Mouse (Mus musculus): ENCODE data around the gene Lrrc27. TPM values are rescaled to one million over a fixed set of nuclear protein-coding genes. Genes with fewer than 3 reads are reported as not detected.
A peak's percentile ranks its signal among the peaks of the same experiment; 100 is the strongest.

Gene Lrrc27
- polyA plus RNA-seq, 1 experiment, result 7.3 TPM

DNA sequence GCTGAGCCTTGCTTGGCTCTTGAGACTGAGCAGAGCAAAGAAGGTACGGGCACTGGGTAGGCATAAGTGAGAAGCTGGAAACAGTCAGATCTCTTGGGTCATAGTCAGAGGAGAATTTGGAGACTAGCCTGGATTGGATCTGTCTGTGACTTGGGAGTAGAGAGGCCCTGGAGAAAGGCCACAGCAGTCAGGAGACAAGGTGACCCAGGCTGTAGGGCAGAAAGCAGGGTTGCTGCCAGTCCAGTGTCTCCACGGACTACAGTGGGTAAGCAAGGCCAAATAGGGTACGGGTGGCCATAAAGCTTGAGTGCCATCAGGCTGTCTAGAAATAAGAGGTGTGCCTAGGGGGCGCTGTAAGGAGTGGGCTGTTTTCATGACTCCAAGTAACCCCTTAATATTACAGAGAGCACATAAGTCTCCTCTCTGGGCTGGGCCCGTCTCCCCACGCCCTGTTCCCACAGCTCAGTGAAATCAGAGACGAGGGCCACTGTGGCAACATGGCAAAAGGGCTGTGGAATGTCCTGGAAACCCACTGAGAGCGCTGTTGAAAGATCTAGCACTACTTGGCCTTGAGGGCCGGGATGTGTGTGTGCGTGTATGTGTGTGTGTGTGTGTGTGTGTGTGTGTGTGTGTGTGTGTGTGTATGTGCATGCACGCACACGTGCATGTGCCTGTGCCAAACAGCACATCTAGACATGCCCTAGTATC, 23.0 kb downstream of the Lrrc27 start:
- DNase-seq (ENCODE audit: extremely low spot score in 1 of 2, low spot score in 1 of 2), result no peak

DNA sequence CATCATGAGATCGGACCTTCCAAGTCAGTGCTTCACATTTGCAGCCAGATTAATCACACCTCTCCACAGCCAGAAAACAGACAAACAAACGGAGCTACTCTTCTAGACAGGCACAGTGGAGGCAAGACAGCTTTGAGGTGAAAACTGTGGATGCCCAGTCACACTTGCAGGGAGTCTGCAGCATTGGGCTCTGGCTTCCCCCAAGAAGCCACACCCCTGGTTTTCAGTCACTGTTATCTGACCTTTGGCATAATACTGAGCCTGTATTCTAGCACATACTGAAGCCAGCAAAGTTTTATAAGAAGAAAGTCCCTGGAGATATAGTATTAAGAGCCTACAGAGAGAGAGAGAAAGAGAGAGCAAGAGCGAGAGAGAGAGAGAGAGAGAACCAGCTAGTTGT, 26.6 kb downstream of the Lrrc27 start:
- no peak for DNase-seq (ENCODE audit: extremely low spot score in 1 of 2, low spot score in 1 of 2)

DNA sequence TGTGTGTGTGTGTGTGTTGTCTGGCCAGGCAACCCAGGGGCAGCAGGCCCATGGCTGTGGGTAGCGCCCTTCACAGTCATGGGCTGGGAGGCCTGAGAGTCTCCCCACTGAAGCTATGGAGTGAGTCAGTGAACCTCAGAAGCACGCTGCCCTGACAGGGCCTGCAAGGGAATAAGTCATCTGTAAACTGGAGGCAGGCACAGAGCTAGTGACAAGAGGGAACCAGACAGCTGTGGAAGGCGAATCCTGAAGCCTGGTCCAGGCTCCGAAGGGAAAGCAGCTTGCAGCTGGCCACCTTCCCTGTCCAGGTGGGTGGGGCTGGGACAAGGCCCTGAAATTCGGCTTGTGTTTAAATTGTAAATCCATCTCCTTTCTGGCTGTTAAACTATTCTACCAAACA, 33.3 kb downstream of the Lrrc27 start:
- DNase-seq (ENCODE audit: extremely low spot score in 1 of 2, low spot score in 1 of 2), result peak in 1 of 2 experiments; percentile 25

DNA sequence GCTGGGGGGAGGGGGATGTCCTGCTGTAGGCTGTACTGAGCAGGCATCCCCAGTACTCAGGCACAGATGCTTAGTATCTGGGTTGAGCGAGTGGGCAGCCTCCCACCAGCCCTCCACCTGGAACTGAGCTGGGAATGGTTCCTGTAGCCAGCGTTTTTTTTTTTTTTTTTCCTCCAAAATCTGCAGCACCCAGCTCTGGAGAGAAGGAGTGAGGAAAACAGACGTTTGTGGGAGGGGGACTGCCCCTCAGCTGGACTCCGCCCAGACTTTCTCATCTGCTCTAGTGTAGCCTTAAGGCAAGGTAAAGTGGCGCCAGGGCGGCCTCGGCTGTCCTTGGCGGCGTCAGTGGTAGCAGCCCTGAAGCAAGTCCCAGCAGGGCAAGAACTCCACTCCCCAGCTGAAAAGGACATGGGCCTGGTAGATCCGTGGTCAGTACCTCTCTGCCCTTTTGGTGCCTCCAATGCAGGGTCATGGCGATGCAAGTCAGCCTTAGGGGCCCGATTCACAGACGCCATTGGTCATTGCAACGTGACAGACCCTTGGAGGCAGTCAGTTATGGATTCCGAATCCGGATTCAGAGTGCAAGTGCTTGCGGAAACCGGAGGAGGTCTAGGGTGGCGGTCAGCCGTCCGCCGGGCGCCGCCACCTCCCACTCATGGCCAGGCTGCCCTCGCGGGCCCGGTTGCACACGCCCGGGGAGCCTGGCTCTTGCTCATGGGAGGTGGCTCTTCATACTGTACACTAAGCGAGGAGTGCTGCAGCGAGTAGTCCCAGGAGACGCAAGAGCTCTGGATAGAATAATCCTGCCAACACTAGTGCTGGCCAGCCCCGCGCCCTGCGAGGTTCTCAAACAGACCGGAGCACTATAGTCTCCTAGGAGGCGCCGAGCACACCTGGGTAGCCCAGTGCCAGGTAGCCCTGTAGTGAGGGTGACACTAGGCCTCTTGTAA, 34.4 kb downstream of the Lrrc27 start:
- DNase-seq (ENCODE audit: extremely low spot score in 1 of 2, low spot score in 1 of 2), result peak; percentile 33 to 69

DNA sequence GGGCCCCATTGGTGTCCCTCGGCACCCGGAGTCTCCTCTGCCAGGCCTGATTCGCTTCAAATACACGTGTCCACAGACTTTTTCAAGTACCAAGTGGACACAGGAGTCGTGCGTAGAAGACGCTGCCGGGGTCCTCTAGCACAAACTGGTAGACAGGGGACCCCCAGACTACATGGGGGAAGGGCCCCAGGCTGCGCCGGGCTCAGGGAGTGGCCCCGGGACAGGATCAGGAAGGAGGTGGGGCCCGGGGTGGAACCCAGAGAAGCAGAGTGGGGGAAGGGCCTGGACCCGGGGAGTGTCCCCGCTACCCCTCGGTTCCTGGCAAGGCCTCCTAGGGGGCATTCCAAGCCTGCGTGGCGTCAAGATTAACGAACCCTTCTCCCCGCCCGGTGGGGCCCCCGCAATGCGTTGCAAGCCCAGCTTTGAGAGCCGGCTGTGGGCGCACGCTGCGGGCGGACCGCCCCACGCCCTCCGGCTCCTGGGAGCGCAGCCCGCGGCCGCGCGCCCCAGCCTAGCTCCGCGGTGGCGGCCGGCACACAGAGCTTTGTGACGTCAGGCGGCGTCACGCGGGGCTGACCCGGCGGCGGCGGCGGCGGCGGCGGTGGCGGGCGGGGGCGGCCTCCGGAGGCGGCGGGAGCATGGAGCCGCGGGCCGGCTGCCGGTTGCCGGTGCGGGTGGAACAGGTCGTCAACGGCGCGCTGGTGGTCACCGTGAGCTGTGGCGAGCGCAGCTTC, 35.3 kb downstream of the Lrrc27 start, which contains the start of gene Pwwp2b:
TSS of gene Pwwp2b (plus strand) at position 602 of the 734 bp plus-strand sequence.
- DNase-seq (ENCODE audit: extremely low spot score in 1 of 2, low spot score in 1 of 2), result peak in 1 of 2 experiments; percentile 63

DNA sequence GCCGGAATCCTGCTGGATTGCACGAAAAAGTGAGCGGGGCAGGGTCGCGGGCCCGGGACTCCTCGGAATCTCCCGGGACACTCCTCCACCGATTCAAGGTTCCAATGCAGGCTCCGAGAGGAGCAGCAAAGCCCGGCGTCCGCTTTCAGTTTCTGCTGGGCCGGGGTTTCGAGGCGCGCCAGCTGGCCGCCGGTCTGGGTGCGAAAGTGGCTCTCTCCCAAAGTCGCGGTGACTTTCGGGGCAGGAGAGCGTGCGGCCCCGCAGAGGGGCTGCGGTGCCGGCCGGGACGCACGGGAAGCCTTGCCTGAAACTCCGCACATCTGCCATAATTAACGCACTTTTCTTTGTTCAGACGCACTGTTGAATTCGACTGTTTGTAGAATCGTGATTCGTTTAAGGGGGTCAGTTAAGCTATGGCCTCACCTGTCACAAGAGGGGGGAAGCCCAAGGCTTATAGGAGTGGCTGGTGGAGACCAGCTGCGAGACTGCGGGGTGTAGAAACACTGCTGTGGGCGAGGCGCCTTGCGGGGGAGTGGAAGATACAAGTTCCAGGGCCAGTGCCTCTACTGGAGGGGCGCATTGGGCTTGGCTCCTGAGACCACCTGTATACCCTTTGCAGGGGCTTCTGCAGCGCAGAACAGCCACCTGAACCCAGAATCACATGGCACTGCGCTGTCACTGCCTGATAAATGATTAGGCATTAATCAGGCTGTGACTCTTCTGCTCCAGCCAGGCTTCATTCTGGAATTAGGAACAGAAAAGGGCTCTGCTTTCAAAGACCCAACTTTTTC, 36.0 kb downstream of the Lrrc27 start:
- DNase-seq (ENCODE audit: extremely low spot score in 1 of 2, low spot score in 1 of 2), result peak in 1 of 2 experiments; percentile 23

DNA sequence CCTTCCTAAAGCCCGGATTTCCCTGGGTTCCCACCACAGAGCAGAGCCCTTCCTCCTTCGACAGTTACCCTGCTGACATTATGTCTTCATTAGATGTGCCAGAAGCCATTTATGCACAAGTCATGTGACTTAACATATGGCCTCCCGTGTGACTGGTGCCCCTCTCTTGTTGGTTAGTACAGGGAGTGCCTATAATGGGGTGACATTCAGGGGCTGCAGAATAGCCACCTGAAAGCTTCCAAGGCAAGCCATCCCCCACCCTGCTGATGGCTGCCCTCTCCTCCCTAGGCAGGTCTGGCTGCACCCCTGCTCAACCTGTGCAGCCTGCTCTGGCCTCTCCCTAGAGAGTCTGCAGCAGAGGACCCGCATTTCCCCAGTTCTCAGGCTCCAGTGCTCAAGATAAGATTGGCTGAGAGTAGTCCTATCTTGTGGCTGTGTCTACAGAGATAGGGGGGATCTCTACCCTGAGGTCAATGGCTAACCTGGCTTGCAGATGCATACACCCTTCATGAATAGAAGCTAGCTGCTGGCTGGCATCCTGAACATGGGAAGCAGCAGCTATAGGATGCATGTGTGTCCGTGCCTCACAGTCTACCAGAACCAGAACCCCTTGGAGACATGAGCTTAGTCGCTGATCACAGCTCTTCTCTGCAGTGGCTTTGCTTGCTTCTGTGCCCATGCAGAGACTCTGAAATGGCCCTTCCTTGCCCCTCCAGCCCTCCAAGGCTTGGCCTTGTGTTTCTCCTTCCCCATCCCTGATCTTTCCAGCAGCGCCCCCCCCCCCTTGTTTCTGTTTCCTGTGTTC, 36.8 kb downstream of the Lrrc27 start:
- DNase-seq (ENCODE audit: extremely low spot score in 1 of 2, low spot score in 1 of 2), result no peak

DNA sequence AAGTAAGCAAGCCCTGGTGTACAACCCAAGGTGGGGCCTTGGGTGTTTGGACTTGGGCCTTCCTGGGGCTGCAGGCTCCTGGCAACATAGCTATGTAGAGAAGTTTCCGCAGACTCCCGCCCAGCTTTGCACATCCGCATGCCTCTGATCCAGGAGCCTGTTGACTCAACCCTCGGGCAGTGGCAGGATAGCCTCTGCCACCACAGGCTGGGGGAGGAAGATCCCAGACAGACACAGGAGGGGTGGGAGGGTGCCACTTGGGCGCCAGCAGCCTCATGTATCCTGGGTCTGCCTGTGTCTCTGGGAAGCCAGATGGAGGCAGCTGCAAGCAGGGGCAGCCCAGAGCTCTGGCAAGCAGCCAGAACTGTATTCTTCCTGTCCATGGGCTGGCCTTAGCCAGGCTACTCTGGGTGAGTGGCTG, 39.1 kb downstream of the Lrrc27 start:
- DNase-seq (ENCODE audit: extremely low spot score in 1 of 2, low spot score in 1 of 2), result no peak

DNA sequence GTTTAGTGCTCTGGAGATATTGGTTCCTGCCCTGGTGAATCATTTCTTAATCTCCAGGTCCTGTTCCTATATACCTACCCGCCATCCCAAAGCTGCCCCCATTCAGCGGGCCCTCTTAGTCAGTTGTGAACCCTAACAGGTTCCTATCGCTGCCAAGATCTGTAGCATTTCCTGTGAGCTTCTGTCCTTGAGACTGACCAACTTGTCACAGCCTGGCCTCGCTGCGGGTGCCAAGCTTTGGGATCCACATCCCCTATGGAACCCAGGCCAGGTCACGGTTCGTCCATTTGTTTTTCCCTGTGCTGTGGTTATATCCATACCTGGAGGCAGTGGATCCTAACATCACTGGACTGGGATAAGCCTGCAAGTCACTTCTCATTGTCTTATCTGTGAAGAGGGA, 39.8 kb downstream of the Lrrc27 start:
- no peak for DNase-seq (ENCODE audit: extremely low spot score in 1 of 2, low spot score in 1 of 2)

DNA sequence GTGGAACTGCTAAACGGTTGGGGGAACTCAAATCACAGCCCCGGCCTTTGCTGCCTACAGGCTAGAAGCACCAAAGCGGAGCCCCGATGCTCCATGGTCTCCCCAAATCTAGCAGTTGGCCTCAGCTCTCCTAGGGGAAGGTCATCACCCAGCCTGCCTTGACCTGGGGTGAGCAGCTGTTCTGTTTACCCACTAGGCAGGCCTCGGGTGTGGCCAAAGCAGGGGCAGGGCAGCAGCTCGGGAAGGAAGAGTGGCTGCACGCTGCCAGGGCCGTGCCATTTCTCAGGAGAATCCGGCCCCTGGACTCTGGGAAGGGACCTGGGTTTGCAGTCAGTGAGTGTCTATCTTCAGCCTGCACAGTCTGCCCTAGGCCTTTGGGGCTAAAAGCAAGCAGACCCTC, 40.2 kb downstream of the Lrrc27 start:
- no peak for DNase-seq (ENCODE audit: extremely low spot score in 1 of 2, low spot score in 1 of 2)

DNA sequence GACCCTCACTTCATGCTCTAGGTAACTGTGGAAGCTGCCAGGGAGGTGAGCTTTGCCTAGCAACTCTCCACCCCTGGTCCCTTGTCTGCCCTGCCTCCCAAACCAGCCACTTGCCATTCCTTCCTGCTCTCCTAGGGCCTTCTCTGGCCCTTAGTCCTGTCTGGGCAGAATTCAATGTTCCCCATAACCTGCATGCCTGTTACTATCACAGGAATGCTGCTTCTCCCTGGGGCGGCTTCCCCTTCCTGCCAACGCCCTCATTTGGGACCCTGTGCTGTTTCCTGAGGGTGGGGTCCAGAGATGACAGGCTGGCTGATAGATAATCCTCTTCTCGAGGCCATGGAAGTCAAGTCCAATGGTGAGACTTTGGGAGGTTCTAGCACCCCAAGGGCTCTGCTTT, 40.7 kb downstream of the Lrrc27 start:
- no peak for DNase-seq (ENCODE audit: extremely low spot score in 1 of 2, low spot score in 1 of 2)

DNA sequence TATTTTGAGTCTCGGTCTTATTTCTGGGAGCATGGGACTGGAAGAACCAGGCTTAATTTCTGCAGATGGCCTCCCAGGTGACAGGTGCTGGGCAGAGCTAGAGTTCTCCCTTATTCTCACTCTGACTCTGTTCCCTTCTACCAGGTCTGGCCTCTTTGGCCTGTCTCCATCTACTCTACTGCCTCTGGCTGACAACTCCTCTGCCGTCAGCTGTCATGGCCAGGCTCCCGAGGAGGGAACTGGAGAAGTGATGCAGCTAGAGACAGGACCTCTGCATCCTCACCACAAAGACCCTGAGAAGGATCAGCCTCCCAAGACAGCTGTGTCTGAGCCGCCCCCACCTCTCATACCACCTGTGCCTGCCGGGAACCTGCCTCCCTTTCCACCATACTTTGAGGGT, 41.8 kb downstream of the Lrrc27 start:
- DNase-seq (ENCODE audit: extremely low spot score in 1 of 2, low spot score in 1 of 2), result no peak

DNA sequence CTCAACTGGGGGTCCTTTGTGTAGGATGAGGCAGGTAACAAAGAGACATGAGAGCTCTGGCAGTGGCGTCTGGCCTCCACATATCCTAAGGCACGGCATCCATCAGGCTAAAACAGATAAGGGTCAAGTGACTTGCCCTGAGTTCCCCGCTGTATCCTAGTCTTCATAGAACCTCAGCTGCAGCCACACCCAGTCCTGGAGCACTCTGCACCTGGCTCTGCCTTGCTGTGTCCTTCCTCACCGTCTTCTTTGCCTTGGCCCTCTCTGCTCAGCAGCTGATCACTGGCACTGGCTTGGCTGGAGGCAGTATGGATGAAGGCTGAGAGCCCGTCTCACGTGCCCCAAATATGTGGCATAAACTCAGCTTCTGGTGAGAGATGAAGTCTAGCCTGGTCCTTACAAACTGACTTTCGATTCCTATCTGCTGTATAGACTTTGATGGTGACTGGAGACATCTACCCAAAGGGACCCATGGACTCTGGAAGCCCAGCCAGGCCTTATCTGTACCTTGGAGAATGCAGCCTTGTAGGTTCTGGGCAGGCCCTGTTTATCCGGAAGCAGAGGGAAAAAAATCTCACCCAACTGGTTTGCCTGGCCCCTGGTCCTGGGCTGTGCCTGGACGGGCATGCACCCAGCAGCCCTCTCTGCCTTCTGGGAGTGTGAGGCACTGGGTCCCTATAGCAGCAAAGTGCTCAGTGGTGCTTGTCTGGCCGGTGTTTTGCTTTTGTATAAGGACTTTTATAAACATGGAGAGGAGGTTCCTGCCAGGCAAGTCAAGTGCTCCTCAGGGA, 45.2 kb downstream of the Lrrc27 start:
- no peak for DNase-seq (ENCODE audit: extremely low spot score in 1 of 2, low spot score in 1 of 2)

DNA sequence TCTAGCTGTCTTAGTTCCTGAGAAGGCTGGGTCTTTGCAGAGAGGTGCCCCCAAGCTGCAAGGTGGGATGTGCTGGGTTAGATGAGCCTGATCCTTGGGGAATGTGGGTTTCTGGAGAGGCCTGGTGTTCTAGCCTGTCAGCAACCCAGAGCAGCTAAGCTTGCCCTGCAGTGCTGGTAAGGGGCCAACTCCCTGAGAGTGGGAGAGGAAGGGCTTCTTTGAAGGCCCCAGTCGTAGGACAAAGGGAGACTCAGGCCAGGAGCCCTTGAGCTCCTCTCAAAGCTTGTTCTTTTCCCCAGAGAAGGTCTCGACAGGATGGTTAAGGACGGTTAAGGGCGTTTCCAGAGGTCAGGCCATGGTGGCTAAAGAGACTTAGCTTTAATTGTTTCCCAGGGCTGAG, 51.5 kb downstream of the Lrrc27 start:
- DNase-seq (ENCODE audit: extremely low spot score in 1 of 2, low spot score in 1 of 2), result no peak

DNA sequence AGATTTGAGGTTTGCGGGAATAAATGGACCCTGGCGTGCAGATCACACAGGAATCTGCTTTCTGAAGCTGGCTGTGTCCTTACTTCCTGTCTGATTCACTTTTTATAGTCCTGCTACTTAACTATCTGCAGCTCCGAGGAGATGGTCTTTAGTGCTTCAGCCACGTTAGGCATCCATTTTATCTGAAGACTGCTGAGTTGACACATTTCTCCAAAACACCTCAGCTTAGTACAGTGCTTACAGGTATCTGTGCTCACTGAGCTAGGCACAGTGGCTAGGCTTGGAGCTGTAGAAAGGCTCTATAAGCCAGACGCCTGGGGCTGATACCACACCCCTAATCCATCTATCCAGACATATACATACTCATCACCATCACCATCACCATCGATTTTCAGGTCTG, 52.8 kb downstream of the Lrrc27 start:
- DNase-seq (ENCODE audit: extremely low spot score in 1 of 2, low spot score in 1 of 2), result no peak

DNA sequence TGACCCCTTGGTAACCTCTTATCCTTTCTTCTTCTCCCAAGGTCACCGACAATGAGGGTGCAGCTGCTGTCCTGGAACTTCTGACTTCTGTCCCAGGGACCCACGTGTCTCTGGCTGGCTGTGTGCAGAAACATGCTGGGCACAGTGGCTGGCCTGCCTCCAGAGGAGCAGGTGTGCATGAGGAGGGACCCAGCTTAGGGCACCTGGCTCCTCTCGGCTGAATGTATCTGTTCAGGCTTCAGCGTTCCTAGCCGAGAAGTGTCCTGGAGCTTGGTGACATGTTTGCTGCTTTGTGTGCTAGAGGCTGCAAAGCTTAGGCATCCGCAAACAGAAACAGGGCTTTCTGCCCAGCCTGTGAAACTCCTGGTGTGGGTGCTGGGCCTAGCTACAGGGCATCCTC, 53.6 kb downstream of the Lrrc27 start:
- DNase-seq (ENCODE audit: extremely low spot score in 1 of 2, low spot score in 1 of 2), result no peak

DNA sequence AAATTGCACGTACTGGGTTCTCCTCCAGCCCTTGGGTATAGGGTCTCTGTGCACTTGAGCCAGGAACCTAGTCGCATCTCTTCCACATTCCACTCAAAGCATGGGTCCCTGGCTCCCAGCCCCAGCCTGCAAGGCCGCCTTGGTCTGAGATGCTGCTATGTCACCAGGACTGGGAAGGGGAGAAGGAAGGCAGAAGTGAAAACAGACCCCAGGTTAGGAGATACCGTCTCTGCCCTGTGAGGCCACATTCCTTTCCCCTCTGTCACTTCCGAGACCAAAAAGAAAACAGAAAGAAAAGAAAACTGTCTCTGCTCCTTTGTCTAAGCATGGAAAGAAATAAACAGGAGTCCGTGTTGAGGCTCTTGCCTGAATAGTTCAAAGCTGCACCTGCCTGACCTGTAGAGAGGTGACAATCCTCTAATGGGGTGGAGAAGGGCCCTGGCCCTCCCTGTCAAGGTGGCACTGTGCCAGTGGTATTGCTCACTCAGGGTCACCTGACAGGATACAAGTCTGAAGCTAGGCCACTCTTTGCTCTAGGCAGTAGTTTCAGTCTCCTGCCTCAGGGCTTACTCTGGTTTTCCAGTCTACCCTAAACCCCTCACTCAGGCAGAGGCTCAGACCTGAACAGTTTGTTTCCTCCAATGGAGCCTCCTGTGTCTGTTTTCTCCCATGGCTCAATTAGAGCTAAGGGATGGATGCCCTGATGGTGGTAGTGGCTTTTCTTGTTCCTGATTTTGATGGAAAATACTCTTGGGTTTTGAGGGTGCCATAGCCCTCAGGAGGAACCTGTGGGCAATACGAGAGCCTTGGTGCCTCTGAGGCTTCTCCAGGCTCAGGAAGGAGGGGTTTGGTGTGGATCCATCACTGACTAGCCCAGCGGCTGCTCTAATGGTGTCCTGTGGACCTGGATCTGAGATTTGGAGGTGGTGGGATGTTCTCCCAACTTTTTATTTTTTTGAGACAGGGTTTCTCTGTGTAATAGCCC, 54.4 kb downstream of the Lrrc27 start:
- DNase-seq (ENCODE audit: extremely low spot score in 1 of 2, low spot score in 1 of 2), result no peak
